Comparison of ENCODE assay signal across 46 mouse cellular contexts in genomic region chr13:27148264-27148663, GRCm38 (mm10). TPM values are rescaled to one million over a fixed set of nuclear protein-coding genes. Genes with fewer than 3 reads are reported as not detected.
"Had no signal": no experiment of that assay in that cellular context is flagged by ENCODE, and none has a peak within 500 bp of the region (broad histone marks: within the 10 kb centered on the region; RNA-seq: fewer than 3 reads in every experiment).

No protein-coding gene starts in this region.

- H3K36me3 ChIP-seq: limb, embryonic 10.5 days; limb, embryonic 12.5 days; limb, embryonic 13.5 days; limb, embryonic 15.5 days; liver, embryonic 12.5 days; liver, embryonic 13.5 days; liver, embryonic 15.5 days; lung, embryonic 15.5 days; midbrain, embryonic 10.5 days; midbrain, embryonic 12.5 days; midbrain, embryonic 13.5 days; midbrain, embryonic 15.5 days had no signal

- DNase-seq: left cerebral cortex, postnatal 4 days; liver; liver, embryonic 13.5 days; liver, postnatal 0 days; lung, adult 18-20 months; lung, adult 2 months; lung, embryonic 14.5 days; lung, postnatal 10 days; lung, postnatal 14 days; lung, postnatal 36 days; lung, postnatal 4 days; midbrain, embryonic 14.5 days had no signal

- H3K4me3 ChIP-seq: limb, embryonic 10.5 days; limb, embryonic 12.5 days; limb, embryonic 13.5 days; limb, embryonic 15.5 days; liver, embryonic 12.5 days; liver, embryonic 13.5 days; liver, embryonic 15.5 days; lung, embryonic 15.5 days; megakaryocyte, embryonic 14.5 days; midbrain, embryonic 10.5 days; midbrain, embryonic 12.5 days; midbrain, embryonic 13.5 days; midbrain, embryonic 15.5 days; myocyte had no signal

- H3K27me3 ChIP-seq: limb, embryonic 12.5 days; limb, embryonic 13.5 days; limb, embryonic 15.5 days; liver, embryonic 12.5 days; liver, embryonic 13.5 days; liver, embryonic 15.5 days; lung, embryonic 15.5 days; megakaryocyte, embryonic 14.5 days; midbrain, embryonic 12.5 days; midbrain, embryonic 13.5 days; midbrain, embryonic 15.5 days had no signal

RNA-seq across cellular contexts. Expression of gene Prl3d3, which starts 8.3 kb away (rescaled TPM):
- total RNA-seq: left cerebral cortex, adult 8-10 months; left cerebral cortex, postnatal 10 days; left cerebral cortex, postnatal 14 days; left cerebral cortex, postnatal 36 days; left cerebral cortex, postnatal 4 days; liver, adult 2 months; megakaryocyte progenitor cell, adult 5-6 weeks; megakaryocyte, adult 5-6 weeks; megakaryocyte-erythroid progenitor cell, adult 5-6 weeks; midbrain, postnatal 0 days; monocyte, adult 5-6 weeks had no signal
- polyA plus RNA-seq: limb, embryonic 10.5 days; limb, embryonic 11.5 days; limb, embryonic 12.5 days; limb, embryonic 13.5 days; limb, embryonic 14.5 days; limb, embryonic 15.5 days; liver, adult 2 months; liver, embryonic 11.5 days; liver, embryonic 12.5 days; liver, embryonic 13.5 days; liver, embryonic 14.5 days; liver, embryonic 15.5 days; liver, embryonic 16.5 days; liver, postnatal 0 days; lung, adult 2 months; lung, embryonic 14.5 days; lung, embryonic 15.5 days; lung, embryonic 16.5 days; lung, postnatal 0 days; macrophage; midbrain, embryonic 10.5 days; midbrain, embryonic 11.5 days; midbrain, embryonic 12.5 days; midbrain, embryonic 13.5 days; midbrain, embryonic 14.5 days; midbrain, embryonic 15.5 days; midbrain, embryonic 16.5 days; midbrain, postnatal 0 days; myocyte; neural tube, embryonic 11.5 days had no signal

RNA-seq across cellular contexts. Expression of gene Prl3d2, which starts 26.8 kb away (rescaled TPM):
- total RNA-seq: left cerebral cortex, adult 8-10 months; left cerebral cortex, postnatal 10 days; left cerebral cortex, postnatal 14 days; left cerebral cortex, postnatal 36 days; left cerebral cortex, postnatal 4 days; liver, adult 2 months; megakaryocyte progenitor cell, adult 5-6 weeks; megakaryocyte, adult 5-6 weeks; megakaryocyte-erythroid progenitor cell, adult 5-6 weeks; midbrain, postnatal 0 days; monocyte, adult 5-6 weeks had no signal
- polyA plus RNA-seq: limb, embryonic 10.5 days; limb, embryonic 11.5 days; limb, embryonic 12.5 days; limb, embryonic 13.5 days; limb, embryonic 14.5 days; limb, embryonic 15.5 days; liver, adult 2 months; liver, embryonic 11.5 days; liver, embryonic 12.5 days; liver, embryonic 13.5 days; liver, embryonic 14.5 days; liver, embryonic 15.5 days; liver, embryonic 16.5 days; liver, postnatal 0 days; lung, adult 2 months; lung, embryonic 14.5 days; lung, embryonic 15.5 days; lung, embryonic 16.5 days; lung, postnatal 0 days; macrophage; midbrain, embryonic 10.5 days; midbrain, embryonic 11.5 days; midbrain, embryonic 12.5 days; midbrain, embryonic 13.5 days; midbrain, embryonic 14.5 days; midbrain, embryonic 15.5 days; midbrain, embryonic 16.5 days; midbrain, postnatal 0 days; myocyte; neural tube, embryonic 11.5 days had no signal

RNA-seq across cellular contexts. Expression of gene Prl3c1, which starts 48.2 kb away (rescaled TPM):
- total RNA-seq: left cerebral cortex, adult 8-10 months; left cerebral cortex, postnatal 10 days; left cerebral cortex, postnatal 14 days; left cerebral cortex, postnatal 36 days; left cerebral cortex, postnatal 4 days; liver, adult 2 months; megakaryocyte progenitor cell, adult 5-6 weeks; megakaryocyte, adult 5-6 weeks; megakaryocyte-erythroid progenitor cell, adult 5-6 weeks; midbrain, postnatal 0 days; monocyte, adult 5-6 weeks had no signal
- polyA plus RNA-seq: limb, embryonic 10.5 days; limb, embryonic 11.5 days; limb, embryonic 12.5 days; limb, embryonic 13.5 days; limb, embryonic 14.5 days; limb, embryonic 15.5 days; liver, adult 2 months; liver, embryonic 11.5 days; liver, embryonic 12.5 days; liver, embryonic 13.5 days; liver, embryonic 14.5 days; liver, embryonic 15.5 days; liver, embryonic 16.5 days; liver, postnatal 0 days; lung, adult 2 months; lung, embryonic 14.5 days; lung, embryonic 15.5 days; lung, embryonic 16.5 days; lung, postnatal 0 days; macrophage; midbrain, embryonic 10.5 days; midbrain, embryonic 11.5 days; midbrain, embryonic 12.5 days; midbrain, embryonic 13.5 days; midbrain, embryonic 14.5 days; midbrain, embryonic 15.5 days; midbrain, embryonic 16.5 days; midbrain, postnatal 0 days; myocyte; neural tube, embryonic 11.5 days had no signal

RNA-seq across cellular contexts. Expression of gene Prl3d1, which starts 54.3 kb away (rescaled TPM):
- total RNA-seq: left cerebral cortex, adult 8-10 months; left cerebral cortex, postnatal 10 days; left cerebral cortex, postnatal 14 days; left cerebral cortex, postnatal 36 days; left cerebral cortex, postnatal 4 days; liver, adult 2 months; megakaryocyte progenitor cell, adult 5-6 weeks; megakaryocyte, adult 5-6 weeks; megakaryocyte-erythroid progenitor cell, adult 5-6 weeks; midbrain, postnatal 0 days; monocyte, adult 5-6 weeks had no signal
- polyA plus RNA-seq: limb, embryonic 10.5 days; limb, embryonic 11.5 days; limb, embryonic 12.5 days; limb, embryonic 13.5 days; limb, embryonic 15.5 days; liver, adult 2 months; liver, embryonic 11.5 days; liver, embryonic 12.5 days; liver, embryonic 13.5 days; liver, embryonic 14.5 days; liver, embryonic 15.5 days; liver, embryonic 16.5 days; liver, postnatal 0 days; lung, adult 2 months; lung, embryonic 14.5 days; lung, embryonic 15.5 days; lung, embryonic 16.5 days; lung, postnatal 0 days; macrophage; midbrain, embryonic 10.5 days; midbrain, embryonic 11.5 days; midbrain, embryonic 12.5 days; midbrain, embryonic 13.5 days; midbrain, embryonic 14.5 days; midbrain, embryonic 15.5 days; midbrain, embryonic 16.5 days; midbrain, postnatal 0 days; myocyte; neural tube, embryonic 11.5 days had no signal
